Mouse (Mus musculus) liver, postnatal 0 days (tissue): Measurements from ENCODE around the gene Cpd.

ENCODE experiments used
- CTCF ChIP-seq: sonication (generic); IDR thresholded peaks from 2 replicates; pipeline ENCODE4 v1.5.1; 2016; ENCODE audit warnings: antibody characterized with exemption, low read depth
- EP300 ChIP-seq: IDR thresholded peaks from 2 replicates; pipeline ENCODE4 v1.6.1; 2016; ENCODE audit warnings: antibody characterized with exemption, low read depth, mild to moderate bottlenecking

DNA sequence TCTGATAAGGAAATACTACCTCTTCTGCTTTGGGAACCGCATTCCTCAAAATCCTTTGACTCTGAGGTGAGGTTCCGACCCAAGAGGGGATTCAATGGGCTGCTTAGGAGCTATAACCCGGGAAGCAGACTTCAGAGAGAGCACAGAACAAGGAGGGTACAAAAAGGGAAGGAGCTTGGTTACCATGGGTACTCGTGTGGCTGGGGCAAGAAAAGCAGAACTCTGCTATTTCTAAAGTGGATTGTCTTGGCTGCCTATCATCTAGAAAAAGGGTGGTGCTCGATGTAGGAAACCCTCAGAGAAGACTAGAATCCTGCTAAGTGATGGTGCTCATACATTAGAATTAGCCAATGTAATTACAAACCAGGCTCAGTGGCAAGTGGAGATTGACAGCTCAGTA, 12.4 kb upstream of the Cpd start:
- no peak for TF ChIP-seq EP300
- TF ChIP-seq CTCF, result no peak
